Mouse (Mus musculus): ENCODE data around the gene Isoc2a. TPM values are rescaled to one million over a fixed set of nuclear protein-coding genes. Genes with fewer than 3 reads are reported as not detected.

Isoc2a gene
- polyA plus RNA-seq (2015; fragmentation: Nextera tagmentation; extraction: Ambion mirVana) = 1.2 and 1.3 TPM in 2 replicates

- H3K9ac ChIP-seq = peak within 1 kb of the TSS; percentile 69
- H3K27ac ChIP-seq = peak within 1 kb of the TSS; percentile 0; the same call in 1 of the 2 replicates
- no peaks in the 10 kb centered on the region for H3K27me3 ChIP-seq
- peak within 1 kb of the TSS; percentile 54 for H3K4me3 ChIP-seq
- ATAC-seq (ENCODE audit: low FRiP score, low read depth) = peak; percentile 99
- WGBS = under 1% methylated on average over 22 of the region's 22 CpGs
- peak within 1 kb of the TSS; percentile 82 for H3K4me2 ChIP-seq (replicated peaks)
- H3K4me1 ChIP-seq = peaks cover 15% of the 10 kb centered on the region
- H3K36me3 ChIP-seq = no peaks in the 10 kb centered on the region
- no peaks in the 10 kb centered on the region for H3K9me3 ChIP-seq
Observed at GRCm38 (mm10) chr7:4876753-4877221, at the start of gene Isoc2a. Gene Isoc2a, plus strand, starts transcription at chr7:4877153.

- Histone ChIP-seq H3K27ac (no peak overlapping the region), H3K9ac (no peak overlapping the region), H3K4me3 (no peak overlapping the region), H3K27me3 (peaks cover 70% of the 10 kb centered on the region), H3K4me2 (replicated peaks) (no peak overlapping the region), H3K36me3 (no peaks in the 10 kb centered on the region), H3K4me1 (no peaks in the 10 kb centered on the region), H3K9me3 (no peaks in the 10 kb centered on the region)
- 4% methylated on average over 12 of the region's 12 CpGs for WGBS
- no peak for ATAC-seq (ENCODE audit: low FRiP score, low read depth)
Observed at GRCm38 (mm10) chr7:4830476-4830875, 46.5 kb upstream of the Isoc2a start.

GRCm38 (mm10) chr7:4835631-4836327 is 41.2 kb upstream of the Isoc2a start:
- H3K4me2 ChIP-seq (replicated peaks) = peak overlapping the region; percentile 78
- H3K4me3 ChIP-seq = peak overlapping the region; percentile 48
- no peak for ATAC-seq (ENCODE audit: low FRiP score, low read depth)
- H3K9ac ChIP-seq = peak overlapping the region; percentile 55; the same call in 1 of the 2 replicates
- no peaks in the 10 kb centered on the region for H3K9me3 ChIP-seq
- no peaks in the 10 kb centered on the region for H3K36me3 ChIP-seq
- no peak overlapping the region for H3K27ac ChIP-seq
- peaks cover 96% of the 10 kb centered on the region for H3K27me3 ChIP-seq
- peaks cover 9% of the 10 kb centered on the region for H3K4me1 ChIP-seq
- 5% methylated on average over 33 of the region's 34 CpGs for WGBS

- Histone ChIP-seq H3K27me3 (peaks cover 96% of the 10 kb centered on the region), H3K4me1 (peaks cover 9% of the 10 kb centered on the region), H3K36me3 (no peaks in the 10 kb centered on the region), H3K4me3 (peak overlapping the region; percentile 48), H3K9ac (peak overlapping the region; percentile 55), H3K4me2 (replicated peaks) (peak overlapping the region; percentile 78), H3K9me3 (no peaks in the 10 kb centered on the region), H3K27ac (no peak overlapping the region)
- WGBS = under 1% methylated on average over 51 of the region's 51 CpGs
- ATAC-seq (ENCODE audit: low FRiP score, low read depth) = peak; percentile 61
Observed at GRCm38 (mm10) chr7:4836351-4836792, 40.6 kb upstream of the Isoc2a start.

GRCm38 (mm10) chr7:4837639-4838038 is 39.3 kb upstream of the Isoc2a start:
- Histone ChIP-seq H3K36me3 (no peaks in the 10 kb centered on the region), H3K27me3 (peaks cover 96% of the 10 kb centered on the region), H3K4me1 (peaks cover 14% of the 10 kb centered on the region), H3K9ac (no peak overlapping the region), H3K4me3 (no peak overlapping the region), H3K27ac (no peak overlapping the region), H3K4me2 (replicated peaks) (no peak overlapping the region), H3K9me3 (no peaks in the 10 kb centered on the region)
- 13% methylated on average over 1 of the region's 1 CpGs for WGBS
- no peak for ATAC-seq (ENCODE audit: low FRiP score, low read depth)

- Histone ChIP-seq H3K27me3 (peaks cover 99% of the 10 kb centered on the region), H3K4me2 (replicated peaks) (peak overlapping the region; percentile 90; the same call in 1 of the 2 replicates), H3K27ac (no peak overlapping the region), H3K9ac (no peak overlapping the region), H3K36me3 (no peaks in the 10 kb centered on the region), H3K9me3 (no peaks in the 10 kb centered on the region), H3K4me3 (no peak overlapping the region), H3K4me1 (peaks cover 25% of the 10 kb centered on the region)
- 51% methylated on average over 5 of the region's 5 CpGs for WGBS
- no peak for ATAC-seq (ENCODE audit: low FRiP score, low read depth)
Observed at GRCm38 (mm10) chr7:4842077-4842476, 34.9 kb upstream of the Isoc2a start.

- ATAC-seq (ENCODE audit: low FRiP score, low read depth) = peak; percentile 68
- Histone ChIP-seq H3K27ac (no peak overlapping the region), H3K4me3 (peak overlapping the region; percentile 46), H3K36me3 (no peaks in the 10 kb centered on the region), H3K4me2 (replicated peaks) (peak overlapping the region; percentile 90), H3K9me3 (no peaks in the 10 kb centered on the region), H3K9ac (peak overlapping the region; percentile 35; the same call in 1 of the 2 replicates), H3K27me3 (peaks cover 99% of the 10 kb centered on the region), H3K4me1 (peaks cover 25% of the 10 kb centered on the region)
- WGBS = under 1% methylated on average over 13 of the region's 16 CpGs
Observed at GRCm38 (mm10) chr7:4842634-4843131, 34.3 kb upstream of the Isoc2a start.

- peaks cover 97% of the 10 kb centered on the region for H3K27me3 ChIP-seq
- ATAC-seq (ENCODE audit: low FRiP score, low read depth) = no peak
- no peak overlapping the region for H3K27ac ChIP-seq
- H3K9ac ChIP-seq = 0 out of 2 replicates have a peak overlapping the region, but pooled peaks have one; percentile 54
- peak overlapping the region; percentile 90 for H3K4me2 ChIP-seq (replicated peaks)
- peak overlapping the region; percentile 46 for H3K4me3 ChIP-seq
- WGBS = 1% methylated on average over 34 of the region's 34 CpGs
- H3K9me3 ChIP-seq = no peaks in the 10 kb centered on the region
- peaks cover 25% of the 10 kb centered on the region for H3K4me1 ChIP-seq
- H3K36me3 ChIP-seq = no peaks in the 10 kb centered on the region
Observed at GRCm38 (mm10) chr7:4843604-4844244, 33.2 kb upstream of the Isoc2a start.

GRCm38 (mm10) chr7:4844245-4844916 is 32.6 kb upstream of the Isoc2a start, which contains the start of gene Shisa7:
Gene Shisa7, minus strand, starts transcription at chr7:4844696.
- Histone ChIP-seq H3K9me3 (no peaks in the 10 kb centered on the region), H3K4me1 (peaks cover 25% of the 10 kb centered on the region), H3K4me3 (peak within 1 kb of the TSS; percentile 46), H3K4me2 (replicated peaks) (peak within 1 kb of the TSS; percentile 90), H3K27me3 (peaks cover 94% of the 10 kb centered on the region), H3K9ac (peak within 1 kb of the TSS; percentile 54), H3K27ac (no peak within 1 kb of the TSS), H3K36me3 (no peaks in the 10 kb centered on the region)
- peak; percentile 44; the same call in 1 of the 2 replicates for ATAC-seq (ENCODE audit: low FRiP score, low read depth)
- under 1% methylated on average over 41 of the region's 41 CpGs for WGBS

- H3K4me2 ChIP-seq (replicated peaks) = peak overlapping the region; percentile 90
- H3K9me3 ChIP-seq = no peaks in the 10 kb centered on the region
- ATAC-seq (ENCODE audit: low FRiP score, low read depth) = peak; percentile 76
- peak overlapping the region; percentile 54; the same call in 1 of the 2 replicates for H3K9ac ChIP-seq
- H3K27ac ChIP-seq = no peak overlapping the region
- H3K4me3 ChIP-seq = peak overlapping the region; percentile 46
- 0% methylated on average over 13 of the region's 13 CpGs for whole genome bisulfite sequencing
- H3K27me3 ChIP-seq = peaks cover 94% of the 10 kb centered on the region
- no peaks in the 10 kb centered on the region for H3K36me3 ChIP-seq
- peaks cover 25% of the 10 kb centered on the region for H3K4me1 ChIP-seq
Observed at GRCm38 (mm10) chr7:4844917-4845309, 32.0 kb upstream of the Isoc2a start.

- ATAC-seq (ENCODE audit: low FRiP score, low read depth) = no peak
- Histone ChIP-seq H3K4me3 (no peak overlapping the region), H3K27ac (no peak overlapping the region), H3K27me3 (peaks cover 54% of the 10 kb centered on the region), H3K9me3 (no peaks in the 10 kb centered on the region), H3K4me2 (replicated peaks) (no peak overlapping the region), H3K4me1 (peaks cover 4% of the 10 kb centered on the region), H3K36me3 (no peaks in the 10 kb centered on the region), H3K9ac (no peak overlapping the region)
- 56% methylated on average over 9 of the region's 9 CpGs for WGBS
Observed at GRCm38 (mm10) chr7:4849372-4849771, 27.6 kb upstream of the Isoc2a start.

All from limb, embryonic 13.5 days (tissue).